Mouse (Mus musculus) cerebellum, adult 2 months (tissue): ENCODE measurements around the gene Jak1.

ENCODE experiments used
- CTCF ChIP-seq: fragments of 200-500 bp; IDR thresholded peaks from 2 replicates; pipeline ENCODE4 v1.5.1; 2011; ENCODE audit warnings: low read depth, mild to moderate bottlenecking, control low read depth, low read length, moderate library complexity, borderline replicate concordance; ENCODE audit not compliant: insufficient read depth
- POLR2A ChIP-seq: fragments of 200-500 bp; IDR thresholded peaks from 2 replicates; pipeline ENCODE4 v1.6.1; 2011; ENCODE audit warnings: low read length, control low read depth, borderline replicate concordance; ENCODE audit not compliant: insufficient read depth

- TF ChIP-seq CTCF, result no peak
- no peak for TF ChIP-seq POLR2A
Measured at GRCm38 (mm10) chr4:101292736-101293541, 27.9 kb upstream of the Jak1 start.
